In the genomic region with DNA sequence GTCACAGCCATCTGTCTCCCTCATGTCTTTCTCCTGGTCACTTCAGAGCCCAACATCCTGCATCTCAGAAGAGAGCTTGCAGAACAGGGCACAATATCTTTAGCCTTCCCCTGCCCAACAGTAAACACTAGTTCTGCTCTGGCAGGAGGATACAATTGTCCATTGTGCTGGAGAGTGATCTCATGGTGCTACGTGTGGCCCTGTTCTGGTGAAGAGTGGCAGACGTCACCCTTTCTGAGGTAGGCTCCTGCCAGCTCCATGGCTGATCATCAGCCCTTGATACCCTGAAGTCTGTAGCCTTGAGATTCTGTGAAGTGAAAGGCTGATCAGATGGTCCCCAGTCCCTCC, we compare ENCODE assay signal across 10 mouse cellular contexts. TPM values are rescaled to one million over a fixed set of nuclear protein-coding genes. Genes with fewer than 3 reads are reported as not detected.
DNase-seq lines count a peak whose midpoint lies in the region; ATAC-seq and TF ChIP-seq lines count a peak whose summit lies in the region.
"Had no signal": no experiment of that assay in that cellular context is flagged by ENCODE, and none has a peak within 500 bp of the region (broad histone marks: within the 10 kb centered on the region; RNA-seq: fewer than 3 reads in every experiment).

No protein-coding gene starts in this region.

- no peak overlapping the region for H3K4me2 ChIP-seq in embryonic facial prominence, embryonic 13.5 days
- H3K4me2 ChIP-seq in liver, embryonic 13.5 days: peak overlapping the region; percentile 60

- DNase-seq in embryonic facial prominence, embryonic 10.5 days (ENCODE audit: low spot score): no peak
- DNase-seq in lung, adult 18-20 months: peak; percentile 50 to 64
- no peak for DNase-seq in lung, adult 2 months
- DNase-seq in liver, embryonic 13.5 days: no peak
- DNase-seq in urinary bladder, adult 2 months (ENCODE audit: low spot score): no peak
- no peak for DNase-seq in gastrocnemius, adult 8-10 months (ENCODE audit: low spot score in 2 of 2)
- DNase-seq: midbrain, embryonic 14.5 days had no signal

- H3K27me3 ChIP-seq in embryonic facial prominence, embryonic 13.5 days: no peaks in the 10 kb centered on the region
- H3K27me3 ChIP-seq in embryonic facial prominence, embryonic 10.5 days (replicated peaks; ENCODE audit: low read depth, poor library complexity, severe bottlenecking): no peaks in the 10 kb centered on the region
- H3K27me3 ChIP-seq in liver, embryonic 13.5 days: no peaks in the 10 kb centered on the region
- H3K27me3 ChIP-seq in small intestine, adult 2 months (ENCODE audit: control insufficient read depth, insufficient read depth, low read length): no peaks in the 10 kb centered on the region

- no peak overlapping the region for H3K4me3 ChIP-seq in embryonic facial prominence, embryonic 13.5 days
- H3K4me3 ChIP-seq in embryonic facial prominence, embryonic 10.5 days: no peak overlapping the region
- no peak overlapping the region for H3K4me3 ChIP-seq in lung, adult 2 months (replicated peaks; ENCODE audit: extremely low read depth, low read depth, low read length)
- H3K4me3 ChIP-seq in liver, embryonic 13.5 days (replicated peaks): no peak overlapping the region
- no peak overlapping the region for H3K4me3 ChIP-seq in small intestine, adult 2 months (ENCODE audit: low read depth, low read length)

- no peak overlapping the region for H3K9ac ChIP-seq in embryonic facial prominence, embryonic 13.5 days
- peak overlapping the region; percentile 68 for H3K9ac ChIP-seq in liver, embryonic 13.5 days

- H3K27ac ChIP-seq in embryonic facial prominence, embryonic 13.5 days: peak overlapping the region; percentile 28; the same call in 1 of the 2 replicates
- H3K27ac ChIP-seq in embryonic facial prominence, embryonic 10.5 days (replicated peaks): no peak overlapping the region
- peak overlapping the region; percentile 97 for H3K27ac ChIP-seq in liver, embryonic 13.5 days
- H3K27ac ChIP-seq in small intestine, adult 2 months (ENCODE audit: insufficient read depth, low read depth, low read length): peak overlapping the region; percentile 23
- H3K27ac ChIP-seq: kidney, postnatal 0 days had no signal

- H3K9me3 ChIP-seq in embryonic facial prominence, embryonic 13.5 days: no peaks in the 10 kb centered on the region
- H3K9me3 ChIP-seq in embryonic facial prominence, embryonic 10.5 days: no peaks in the 10 kb centered on the region
- no peaks in the 10 kb centered on the region for H3K9me3 ChIP-seq in liver, embryonic 13.5 days (replicated peaks)

- TF ChIP-seq CTCF in lung, adult 2 months (IDR thresholded peaks at IDR 0.05; ENCODE audit: insufficient read depth, low read length): no peak
- no peak for TF ChIP-seq CTCF in small intestine, adult 2 months (IDR thresholded peaks at IDR 0.05; ENCODE audit: extremely low read depth, insufficient read length, insufficient replicate concordance, low read depth, low read length)

- ATAC-seq in embryonic facial prominence, embryonic 13.5 days (ENCODE audit: insufficient number of reproducible peaks, insufficient read depth, low FRiP score, low TSS enrichment, low read depth): no peak
- peak; percentile 47 for ATAC-seq in liver, embryonic 13.5 days (ENCODE audit: low read depth)

- peaks cover 62% of the 10 kb centered on the region for H3K36me3 ChIP-seq in embryonic facial prominence, embryonic 13.5 days
- H3K36me3 ChIP-seq in embryonic facial prominence, embryonic 10.5 days (replicated peaks): peaks cover 80% of the 10 kb centered on the region
- peaks cover 72% of the 10 kb centered on the region for H3K36me3 ChIP-seq in liver, embryonic 13.5 days
- H3K36me3 ChIP-seq in small intestine, adult 2 months (ENCODE audit: control insufficient read depth, insufficient read depth, low read length): 0 out of 2 replicates have a peak, but pooled peaks cover 2% of the 10 kb centered on the region

- peaks cover 8% of the 10 kb centered on the region; the same call in 1 of the 2 replicates for H3K4me1 ChIP-seq in embryonic facial prominence, embryonic 13.5 days
- no peaks in the 10 kb centered on the region; the same call in 1 of the 2 replicates for H3K4me1 ChIP-seq in embryonic facial prominence, embryonic 10.5 days
- peaks cover 39% of the 10 kb centered on the region for H3K4me1 ChIP-seq in lung, adult 2 months (ENCODE audit: control insufficient read depth, insufficient read depth, low read length)
- H3K4me1 ChIP-seq in liver, embryonic 13.5 days (replicated peaks): peaks cover 90% of the 10 kb centered on the region
- peaks cover 41% of the 10 kb centered on the region for H3K4me1 ChIP-seq in small intestine, adult 2 months (ENCODE audit: control insufficient read depth, insufficient read depth, insufficient read length, low read length)

- 62% methylated on average over 2 of the region's 2 CpGs for WGBS in embryonic facial prominence, embryonic 13.5 days
- 52% methylated on average over 2 of the region's 2 CpGs for WGBS in embryonic facial prominence, embryonic 10.5 days
- 21% methylated on average over 2 of the region's 2 CpGs for WGBS in lung, adult 2 months
- WGBS in liver, embryonic 13.5 days (ENCODE audit: insufficient replicate concordance): 17% methylated on average over 2 of the region's 2 CpGs
- WGBS in small intestine, adult 2 months: 69% methylated on average over 2 of the region's 2 CpGs

- no peak for TF ChIP-seq POLR2A in lung, adult 2 months (IDR thresholded peaks at IDR 0.05; ENCODE audit: borderline replicate concordance, extremely low read depth, low read depth, low read length)
- TF ChIP-seq POLR2A in small intestine, adult 2 months (IDR thresholded peaks at IDR 0.05; ENCODE audit: low read depth, low read length): no peak

RNA-seq across cellular contexts. Expression of a gene that starts 4.4 kb away (rescaled TPM):
- 42.0 and 48.2 TPM in 2 replicates for polyA plus RNA-seq in embryonic facial prominence, embryonic 13.5 days (2015; fragmentation: Nextera tagmentation; extraction: Ambion mirVana)
- 18.2 and 18.7 TPM in 2 replicates for polyA plus RNA-seq in embryonic facial prominence, embryonic 10.5 days (2016; fragmentation: Nextera tagmentation; extraction: Ambion mirVana)
- polyA plus RNA-seq in lung, adult 2 months (2012; rRNA removed): 18.2 and 18.4 TPM in 2 replicates
- 24.1 and 26.1 TPM in 2 replicates for polyA plus RNA-seq in liver, embryonic 13.5 days (2015; fragmentation: Nextera tagmentation; extraction: Ambion mirVana)
- 97.6 and 354 TPM in 2 replicates for polyA plus RNA-seq in small intestine, adult 2 months (2012; rRNA removed)
- polyA plus RNA-seq in urinary bladder, adult 2 months (2012; rRNA removed): 5.1 and 11.2 TPM in 2 replicates
- 1 to 10 TPM; 3.5 to 5.7 (median 4.4) TPM for total RNA-seq in gastrocnemius, adult 8-10 months (2022)

RNA-seq across cellular contexts. Expression of a gene that starts 52.4 kb away (rescaled TPM):
- polyA plus RNA-seq in embryonic facial prominence, embryonic 13.5 days (2015; fragmentation: Nextera tagmentation; extraction: Ambion mirVana): 76.2 and 82.1 TPM in 2 replicates
- polyA plus RNA-seq in embryonic facial prominence, embryonic 10.5 days (2016; fragmentation: Nextera tagmentation; extraction: Ambion mirVana): 93.5 and 95.6 TPM in 2 replicates
- 27.7 and 31.2 TPM in 2 replicates for polyA plus RNA-seq in lung, adult 2 months (2012; rRNA removed)
- polyA plus RNA-seq in liver, embryonic 13.5 days (2015; fragmentation: Nextera tagmentation; extraction: Ambion mirVana): 58.6 and 62.9 TPM in 2 replicates
- 9.4 and 18.4 TPM in 2 replicates for polyA plus RNA-seq in small intestine, adult 2 months (2012; rRNA removed)
- polyA plus RNA-seq in urinary bladder, adult 2 months (2012; rRNA removed): 26.3 and 33.1 TPM in 2 replicates
- 1 to 10 TPM; 7.0 to 9.5 (median 8.7) TPM for total RNA-seq in gastrocnemius, adult 8-10 months (2022)

Comparison
In these comparisons a context has a peak if more than half of its experiments do, and no peak if none do; other contexts are left out.
1. DNase-seq: peak in lung, adult 18-20 months (2 of 2); none in embryonic facial prominence, embryonic 10.5 days (single experiment), lung, adult 2 months (single experiment), liver, embryonic 13.5 days (single experiment), urinary bladder, adult 2 months (single experiment) and gastrocnemius, adult 8-10 months (0 of 2).